Mouse (Mus musculus): ENCODE data around the gene Tmem115. TPM values are rescaled to one million over a fixed set of nuclear protein-coding genes. Genes with fewer than 3 reads are reported as not detected.

Tmem115 gene
- polyA plus RNA-seq, 1 experiment from 2014 or later: 49.7 TPM

GRCm38 (mm10) chr9:107541005-107541404 lies 7.3 kb downstream of the Tmem115 start:
- Histone ChIP-seq H3K4me1 (ENCODE audit: insufficient read depth, low read length) (peaks cover 29% of the 10 kb centered on the region), H3K9ac (replicated peaks; ENCODE audit: low read length) (peak overlapping the region; percentile 75), H3K4me2 (replicated peaks; ENCODE audit: low read depth, low read length) (peak overlapping the region; percentile 89), H3K27ac (ENCODE audit: low read length) (0 out of 2 replicates have a peak overlapping the region, but pooled peaks have one; percentile 22), H3K9me3 (ENCODE audit: low read length) (no peaks in the 10 kb centered on the region), H3K4me3 (ENCODE audit: low read length) (peak overlapping the region; percentile 73), H3K36me3 (ENCODE audit: insufficient read depth, low read length) (peaks cover 43% of the 10 kb centered on the region), H3K27me3 (ENCODE audit: insufficient read depth, low read length) (no peaks in the 10 kb centered on the region)
- WGBS: 20% methylated on average over 10 of the region's 10 CpGs
- no peak for ATAC-seq (ENCODE audit: low FRiP score, low TSS enrichment)

- H3K27ac ChIP-seq (ENCODE audit: low read length): peak within 1 kb of the TSS; percentile 78
- peaks cover 25% of the 10 kb centered on the region for H3K4me1 ChIP-seq (ENCODE audit: insufficient read depth, low read length)
- peak; percentile 86 for ATAC-seq (ENCODE audit: low FRiP score, low TSS enrichment)
- H3K4me3 ChIP-seq (ENCODE audit: low read length): peak within 1 kb of the TSS; percentile 73
- no peaks in the 10 kb centered on the region for H3K9me3 ChIP-seq (ENCODE audit: low read length)
- peaks cover 43% of the 10 kb centered on the region for H3K36me3 ChIP-seq (ENCODE audit: insufficient read depth, low read length)
- H3K27me3 ChIP-seq (ENCODE audit: insufficient read depth, low read length): no peaks in the 10 kb centered on the region
- under 1% methylated on average over 46 of the region's 46 CpGs for WGBS
- H3K4me2 ChIP-seq (replicated peaks; ENCODE audit: low read depth, low read length): peak within 1 kb of the TSS; percentile 89
- H3K9ac ChIP-seq (replicated peaks; ENCODE audit: low read length): peak within 1 kb of the TSS; percentile 75
These were observed 8.0 kb downstream of the Tmem115 start, which contains the start of the genes Cyb561d2 and Nprl2 for GRCm38 (mm10) chr9:107541474-107542351. TSS of gene Cyb561d2 (minus strand) at chr9:107542193. TSS of gene Nprl2 (plus strand) at chr9:107542226.

DNA sequence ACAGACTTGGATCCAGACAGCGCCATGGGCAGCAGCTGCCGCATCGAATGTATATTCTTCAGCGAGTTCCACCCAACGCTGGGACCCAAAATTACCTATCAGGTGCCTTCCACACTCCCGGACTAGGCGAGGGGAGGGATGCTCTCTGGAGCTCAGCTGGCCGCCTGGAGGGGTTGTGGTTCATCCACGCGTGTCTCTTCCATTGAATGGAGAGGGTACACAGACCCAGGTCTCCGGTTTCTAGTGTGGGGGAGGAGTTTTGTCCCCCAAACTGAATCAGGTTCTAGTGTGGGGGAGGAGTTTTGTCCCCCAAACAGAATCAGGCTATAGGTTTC lies 8.6 kb downstream of the Tmem115 start:
- Histone ChIP-seq H3K4me2 (replicated peaks; ENCODE audit: low read depth, low read length) (peak overlapping the region; percentile 89), H3K9me3 (ENCODE audit: low read length) (no peaks in the 10 kb centered on the region), H3K27me3 (ENCODE audit: insufficient read depth, low read length) (no peaks in the 10 kb centered on the region), H3K4me1 (ENCODE audit: insufficient read depth, low read length) (peaks cover 26% of the 10 kb centered on the region), H3K9ac (replicated peaks; ENCODE audit: low read length) (peak overlapping the region; percentile 75), H3K36me3 (ENCODE audit: insufficient read depth, low read length) (peaks cover 43% of the 10 kb centered on the region), H3K4me3 (ENCODE audit: low read length) (peak overlapping the region; percentile 73), H3K27ac (ENCODE audit: low read length) (peak overlapping the region; percentile 78)
- under 1% methylated on average over 11 of the region's 11 CpGs for whole genome bisulfite sequencing
- ATAC-seq (ENCODE audit: low FRiP score, low TSS enrichment): peak; percentile 6

DNA sequence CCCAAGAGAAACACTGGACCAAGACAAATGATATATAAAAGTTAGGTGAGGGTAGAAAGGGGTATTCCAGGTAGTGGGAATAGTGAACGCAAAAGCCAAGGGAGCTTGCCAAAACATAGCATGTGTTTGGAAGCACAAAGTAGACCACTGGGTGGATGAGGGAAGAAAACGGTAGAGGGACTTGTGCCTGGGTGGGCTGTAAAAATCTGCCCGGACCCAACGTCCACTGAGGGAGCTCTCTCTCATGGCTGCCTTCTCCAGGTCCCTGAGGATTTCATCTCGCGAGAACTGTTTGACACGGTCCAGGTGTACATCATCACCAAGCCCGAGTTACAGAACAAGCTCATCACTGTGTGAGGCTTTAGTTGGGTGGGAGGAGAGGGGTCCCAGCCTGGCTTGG lies 9.0 kb downstream of the Tmem115 start:
- Histone ChIP-seq H3K4me2 (replicated peaks; ENCODE audit: low read depth, low read length) (peak overlapping the region; percentile 89), H3K9me3 (ENCODE audit: low read length) (no peaks in the 10 kb centered on the region), H3K9ac (replicated peaks; ENCODE audit: low read length) (peak overlapping the region; percentile 75), H3K27ac (ENCODE audit: low read length) (peak overlapping the region; percentile 78; the same call in 1 of the 2 replicates), H3K27me3 (ENCODE audit: insufficient read depth, low read length) (no peaks in the 10 kb centered on the region), H3K4me1 (ENCODE audit: insufficient read depth, low read length) (peaks cover 30% of the 10 kb centered on the region), H3K36me3 (ENCODE audit: insufficient read depth, low read length) (peaks cover 42% of the 10 kb centered on the region), H3K4me3 (ENCODE audit: low read length) (peak overlapping the region; percentile 73)
- 33% methylated on average over 8 of the region's 8 CpGs for WGBS
- no peak for ATAC-seq (ENCODE audit: low FRiP score, low TSS enrichment)

DNA sequence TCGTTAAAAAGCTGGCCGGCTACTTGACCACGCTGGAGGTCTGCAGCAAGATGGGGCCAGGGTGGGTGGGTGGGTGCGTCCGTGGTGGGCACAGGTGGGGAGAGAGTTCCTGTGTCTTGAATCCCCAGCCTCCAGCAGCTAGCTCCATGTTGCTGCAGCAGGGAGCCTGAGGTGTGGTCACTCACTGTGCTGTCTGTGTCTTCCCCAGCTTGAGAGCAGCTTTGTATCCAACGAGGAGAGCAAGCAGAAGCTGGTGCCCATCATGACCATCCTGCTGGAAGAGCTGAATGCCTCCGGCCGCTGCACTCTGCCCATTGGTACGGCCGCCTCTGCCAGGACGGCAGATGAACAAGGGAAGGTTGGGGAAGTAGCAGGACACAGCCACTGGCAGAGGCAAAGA lies 9.6 kb downstream of the Tmem115 start:
- peaks cover 36% of the 10 kb centered on the region for H3K36me3 ChIP-seq (ENCODE audit: insufficient read depth, low read length)
- peaks cover 30% of the 10 kb centered on the region for H3K4me1 ChIP-seq (ENCODE audit: insufficient read depth, low read length)
- H3K4me3 ChIP-seq (ENCODE audit: low read length): no peak overlapping the region
- no peak overlapping the region for H3K27ac ChIP-seq (ENCODE audit: low read length)
- ATAC-seq (ENCODE audit: low FRiP score, low TSS enrichment): no peak
- H3K9me3 ChIP-seq (ENCODE audit: low read length): no peaks in the 10 kb centered on the region
- WGBS: 83% methylated on average over 11 of the region's 11 CpGs
- H3K9ac ChIP-seq (replicated peaks; ENCODE audit: low read length): no peak overlapping the region
- peak overlapping the region; percentile 89 for H3K4me2 ChIP-seq (replicated peaks; ENCODE audit: low read depth, low read length)
- no peaks in the 10 kb centered on the region for H3K27me3 ChIP-seq (ENCODE audit: insufficient read depth, low read length)

GRCm38 (mm10) chr9:107544196-107544700 lies 10.5 kb downstream of the Tmem115 start:
- no peak overlapping the region for H3K4me3 ChIP-seq (ENCODE audit: low read length)
- no peak for ATAC-seq (ENCODE audit: low FRiP score, low TSS enrichment)

GRCm38 (mm10) chr9:107544729-107545128 lies 11.0 kb downstream of the Tmem115 start:
- ATAC-seq (ENCODE audit: low FRiP score, low TSS enrichment): no peak
- Histone ChIP-seq H3K9ac (replicated peaks; ENCODE audit: low read length) (no peak overlapping the region), H3K27ac (ENCODE audit: low read length) (no peak overlapping the region), H3K4me1 (ENCODE audit: insufficient read depth, low read length) (peaks cover 32% of the 10 kb centered on the region), H3K9me3 (ENCODE audit: low read length) (no peaks in the 10 kb centered on the region), H3K36me3 (ENCODE audit: insufficient read depth, low read length) (peaks cover 22% of the 10 kb centered on the region; the same call in 1 of the 2 replicates), H3K27me3 (ENCODE audit: insufficient read depth, low read length) (no peaks in the 10 kb centered on the region), H3K4me2 (replicated peaks; ENCODE audit: low read depth, low read length) (no peak overlapping the region), H3K4me3 (ENCODE audit: low read length) (no peak overlapping the region)
- WGBS: 93% methylated on average over 12 of the region's 12 CpGs

More at GRCm38 (mm10) chr9:107544196-107544700, 10.5 kb downstream of the Tmem115 start:
- no peak overlapping the region for H3K27ac ChIP-seq (ENCODE audit: low read length)
- peaks cover 32% of the 10 kb centered on the region for H3K4me1 ChIP-seq (ENCODE audit: insufficient read depth, low read length)
- no peak overlapping the region for H3K4me2 ChIP-seq (replicated peaks; ENCODE audit: low read depth, low read length)
- WGBS: 94% methylated on average over 17 of the region's 17 CpGs
- no peaks in the 10 kb centered on the region for H3K9me3 ChIP-seq (ENCODE audit: low read length)
- peaks cover 26% of the 10 kb centered on the region for H3K36me3 ChIP-seq (ENCODE audit: insufficient read depth, low read length)
- no peak overlapping the region for H3K9ac ChIP-seq (replicated peaks; ENCODE audit: low read length)
- H3K27me3 ChIP-seq (ENCODE audit: insufficient read depth, low read length): no peaks in the 10 kb centered on the region

GRCm38 (mm10) chr9:107545199-107545598 lies 11.5 kb downstream of the Tmem115 start:
- peaks cover 33% of the 10 kb centered on the region for H3K4me1 ChIP-seq (ENCODE audit: insufficient read depth, low read length)
- no peak overlapping the region for H3K27ac ChIP-seq (ENCODE audit: low read length)
- 83% methylated on average over 10 of the region's 10 CpGs for WGBS
- H3K4me2 ChIP-seq (replicated peaks; ENCODE audit: low read depth, low read length): no peak overlapping the region
- H3K9ac ChIP-seq (replicated peaks; ENCODE audit: low read length): no peak overlapping the region
- no peak overlapping the region for H3K4me3 ChIP-seq (ENCODE audit: low read length)
- ATAC-seq (ENCODE audit: low FRiP score, low TSS enrichment): no peak
- H3K36me3 ChIP-seq (ENCODE audit: insufficient read depth, low read length): peaks cover 17% of the 10 kb centered on the region; the same call in 1 of the 2 replicates
- no peaks in the 10 kb centered on the region for H3K27me3 ChIP-seq (ENCODE audit: insufficient read depth, low read length)
- H3K9me3 ChIP-seq (ENCODE audit: low read length): no peaks in the 10 kb centered on the region

GRCm38 (mm10) chr9:107545602-107546001 lies 11.9 kb downstream of the Tmem115 start:
- H3K9me3 ChIP-seq (ENCODE audit: low read length): no peaks in the 10 kb centered on the region
- WGBS: 4% methylated on average over 3 of the region's 3 CpGs
- peaks cover 37% of the 10 kb centered on the region for H3K4me1 ChIP-seq (ENCODE audit: insufficient read depth, low read length)
- H3K4me2 ChIP-seq (replicated peaks; ENCODE audit: low read depth, low read length): no peak overlapping the region
- no peak for ATAC-seq (ENCODE audit: low FRiP score, low TSS enrichment)
- H3K27ac ChIP-seq (ENCODE audit: low read length): no peak overlapping the region
- peaks cover 17% of the 10 kb centered on the region; the same call in 1 of the 2 replicates for H3K36me3 ChIP-seq (ENCODE audit: insufficient read depth, low read length)
- no peak overlapping the region for H3K9ac ChIP-seq (replicated peaks; ENCODE audit: low read length)
- no peak overlapping the region for H3K4me3 ChIP-seq (ENCODE audit: low read length)
- H3K27me3 ChIP-seq (ENCODE audit: insufficient read depth, low read length): no peaks in the 10 kb centered on the region

Measured in kidney, embryonic 16.5 days (tissue).